Mouse (Mus musculus) bone marrow, adult 2 months (tissue): ENCODE measurements around the gene Srp68.

Experiments used
- CTCF ChIP-seq: fragments of 200-500 bp; IDR thresholded peaks from 2 replicates; pipeline ENCODE4 v1.5.1; 2011; ENCODE audit warnings: low read length, control low read depth; ENCODE audit not compliant: control insufficient read depth, insufficient read depth
- POLR2A ChIP-seq: fragments of 200-500 bp; IDR thresholded peaks from 2 replicates; pipeline ENCODE4 v1.6.1; 2011; ENCODE audit warnings: low read depth, mild to moderate bottlenecking, control low read depth, low read length, borderline replicate concordance; ENCODE audit not compliant: control insufficient read depth

GRCm38 (mm10) chr11:116198132-116198531 is 75.9 kb downstream of the Srp68 start:
- TF ChIP-seq CTCF (no peak), POLR2A (no peak)
